Mouse (Mus musculus) embryonic facial prominence, embryonic 10.5 days (tissue): Measurements from ENCODE around the gene Cp. TPM values are rescaled to one million over a fixed set of nuclear protein-coding genes. Genes with fewer than 3 reads are reported as not detected.
"Not testable (repeated sequence)": the region's sequence is repeated elsewhere in the genome, so short reads cannot be mapped to it uniquely, and the experiment has no call there.

Experiments
- DNase-seq: peaks from one replicate; pipeline ENCODE4 v3.0.0-alpha.2; 2017; ENCODE audit warnings: low spot score
- H3K27ac ChIP-seq: fragments of 300-500 bp; sonication (generic); replicated peaks from 2 replicates; pipeline ENCODE4 v1.5.1; 2016; ENCODE audit warnings: mild to moderate bottlenecking
- H3K27me3 ChIP-seq: fragments of 300-500 bp; sonication (generic); replicated peaks from 2 replicates; pipeline ENCODE4 v1.6.1; 2016; ENCODE audit warnings: low read depth, mild to moderate bottlenecking; ENCODE audit not compliant: poor library complexity, severe bottlenecking
- H3K36me3 ChIP-seq: fragments of 300-500 bp; sonication (generic); replicated peaks from 2 replicates; pipeline ENCODE4 v1.6.1; 2016; ENCODE audit warnings: mild to moderate bottlenecking, moderate library complexity
- H3K4me1 ChIP-seq: fragments of 300-500 bp; sonication (generic); 2 replicates; pipeline ENCODE4 v1.6.1; 2016
- H3K4me3 ChIP-seq: fragments of 300-500 bp; sonication (generic); 2 replicates; pipeline ENCODE4 v1.5.1; 2016; ENCODE audit warnings: mild to moderate bottlenecking, moderate library complexity
- H3K9me3 ChIP-seq: fragments of 300-500 bp; sonication (generic); 2 replicates; pipeline ENCODE4 v1.6.1; 2016; ENCODE audit warnings: mild to moderate bottlenecking
- WGBS: fragments of 180-500 bp; shearing (Covaris S2); methylation state at CpG from one replicate; pipeline ENCODE4 v1.1.7; 2016; 5-methylcytosine and 5-hydroxymethylcytosine counted together
- polyA plus RNA-seq: library from polyadenylated mRNA; unstranded; fragments of >200 nt; fragmentation: Nextera tagmentation; extraction: Ambion mirVana; gene quantifications from 2 replicates; pipeline ENCODE4 v1.2.1, GENCODE M21; 2016

Gene Cp
- polyA plus RNA-seq, 1 experiment from 2014 or later = 4.2 TPM

GRCm38 (mm10) chr3:20041461-20041860 is 84.6 kb downstream of the Cp start:
- H3K36me3 ChIP-seq, H3K27me3 ChIP-seq, H3K4me1 ChIP-seq, DNase-seq, H3K27ac ChIP-seq, H3K4me3 ChIP-seq, H3K9me3 ChIP-seq: not testable (repeated sequence)
- WGBS = 94% methylated on average over 7 of the region's 7 CpGs

- H3K27ac ChIP-seq, H3K27me3 ChIP-seq, H3K9me3 ChIP-seq, H3K4me1 ChIP-seq, H3K36me3 ChIP-seq, H3K4me3 ChIP-seq, DNase-seq: not testable (repeated sequence)
- 65% methylated on average over 3 of the region's 3 CpGs for WGBS
These were observed 87.9 kb downstream of the Cp start for GRCm38 (mm10) chr3:20044736-20045135.

GRCm38 (mm10) chr3:20057306-20058196 is 100.7 kb downstream of the Cp start, which contains the start of gene Hltf:
TSS of gene Hltf (plus strand) at chr3:20057811.
- peak; percentile 93 for DNase-seq
- no peaks in the 10 kb centered on the region for H3K9me3 ChIP-seq
- H3K4me1 ChIP-seq = peaks cover 5% of the 10 kb centered on the region
- WGBS = under 1% methylated on average over 52 of the region's 54 CpGs
- peak within 1 kb of the TSS; percentile 83 for H3K27ac ChIP-seq
- H3K27me3 ChIP-seq = no peaks in the 10 kb centered on the region
- peaks cover 7% of the 10 kb centered on the region for H3K36me3 ChIP-seq
- H3K4me3 ChIP-seq = peak within 1 kb of the TSS; percentile 85

- Histone ChIP-seq H3K27ac (peak overlapping the region; percentile 83), H3K4me1 (peaks cover 5% of the 10 kb centered on the region), H3K9me3 (no peaks in the 10 kb centered on the region), H3K36me3 (peaks cover 12% of the 10 kb centered on the region), H3K27me3 (no peaks in the 10 kb centered on the region), H3K4me3 (peak overlapping the region; percentile 85)
- under 1% methylated on average over 9 of the region's 9 CpGs for WGBS
- DNase-seq = peak; percentile 10
These were observed 101.3 kb downstream of the Cp start for GRCm38 (mm10) chr3:20058197-20058541.

Other genes with a start within 250 kb of the Cp start
- 9.0 and 10.5 TPM in 2 replicates for gene Hps3, start 78.3 kb downstream of the Cp start, polyA plus RNA-seq
- 18.1 and 20.7 TPM in 2 replicates for gene Hltf, start 100.8 kb downstream of the Cp start, polyA plus RNA-seq
- gene Gyg, start 198.3 kb downstream of the Cp start, polyA plus RNA-seq = 39.7 and 40.8 TPM in 2 replicates